Mouse (Mus musculus) heart, embryonic 10.5 days (tissue): ENCODE measurements around the gene Ctnnal1. TPM values are rescaled to one million over a fixed set of nuclear protein-coding genes. Genes with fewer than 3 reads are reported as not detected.

Experiments used
- DNase-seq: peaks from one replicate; pipeline ENCODE4 v3.0.0-alpha.2; 2017; ENCODE audit warnings: low spot score
- H3K27ac ChIP-seq: fragments of 300-500 bp; sonication (generic); 2 replicates; pipeline ENCODE4 v1.5.1; 2016; ENCODE audit warnings: mild to moderate bottlenecking
- H3K27me3 ChIP-seq: fragments of 300-500 bp; sonication (generic); 2 replicates; pipeline ENCODE4 v1.6.1; 2016; ENCODE audit warnings: mild to moderate bottlenecking; ENCODE audit not compliant: poor library complexity, insufficient read depth, severe bottlenecking
- H3K36me3 ChIP-seq: fragments of 300-500 bp; sonication (generic); 2 replicates; pipeline ENCODE4 v1.6.1; 2016; ENCODE audit warnings: mild to moderate bottlenecking, moderate library complexity
- H3K4me1 ChIP-seq: fragments of 300-500 bp; sonication (generic); 2 replicates; pipeline ENCODE4 v1.6.1; 2016; ENCODE audit warnings: mild to moderate bottlenecking
- H3K4me3 ChIP-seq: fragments of 300-500 bp; sonication (generic); 2 replicates; pipeline ENCODE4 v1.5.1; 2016; ENCODE audit warnings: mild to moderate bottlenecking, moderate library complexity
- H3K9me3 ChIP-seq: fragments of 300-500 bp; sonication (generic); 2 replicates; pipeline ENCODE4 v1.6.1; 2016; ENCODE audit warnings: mild to moderate bottlenecking, moderate library complexity
- WGBS: fragments of 180-500 bp; shearing (Covaris S2); methylation state at CpG from one replicate; pipeline ENCODE4 v1.1.7; 2016; 5-methylcytosine and 5-hydroxymethylcytosine counted together
- polyA plus RNA-seq: library from polyadenylated mRNA; unstranded; fragments of >200 nt; fragmentation: Nextera tagmentation; extraction: Ambion mirVana; gene quantifications from 2 replicates; pipeline ENCODE4 v1.2.1, GENCODE M21; 2016

The Ctnnal1 gene
- polyA plus RNA-seq = 18.2 and 23.2 TPM in 2 replicates

GRCm38 (mm10) chr4:56865003-56865511 lies at the start of gene Ctnnal1:
Ctnnal1 (minus strand) TSS chr4:56865188.
- H3K27ac ChIP-seq = peak within 1 kb of the TSS; percentile 88
- DNase-seq = peak; percentile 98
- no peaks in the 10 kb centered on the region for H3K36me3 ChIP-seq
- H3K4me1 ChIP-seq = peaks cover 19% of the 10 kb centered on the region
- H3K4me3 ChIP-seq = peak within 1 kb of the TSS; percentile 85
- under 1% methylated on average over 44 of the region's 45 CpGs for WGBS
- no peaks in the 10 kb centered on the region for H3K27me3 ChIP-seq
- no peaks in the 10 kb centered on the region for H3K9me3 ChIP-seq

- 96% methylated on average over 1 of the region's 1 CpGs for WGBS
- no peak for DNase-seq
- H3K9me3 ChIP-seq = no peaks in the 10 kb centered on the region
- H3K4me3 ChIP-seq = no peak overlapping the region
- no peak overlapping the region for H3K27ac ChIP-seq
- 0 out of 2 replicates have a peak, but pooled peaks cover 2% of the 10 kb centered on the region for H3K4me1 ChIP-seq
- no peaks in the 10 kb centered on the region for H3K27me3 ChIP-seq
- H3K36me3 ChIP-seq = peaks cover 67% of the 10 kb centered on the region
Measured at GRCm38 (mm10) chr4:56914761-56915160, 49.8 kb upstream of the Ctnnal1 start.

- no peak for DNase-seq
- Histone ChIP-seq H3K36me3 (peaks cover 69% of the 10 kb centered on the region), H3K27me3 (no peaks in the 10 kb centered on the region), H3K4me1 (0 out of 2 replicates have a peak, but pooled peaks cover 2% of the 10 kb centered on the region), H3K27ac (no peak overlapping the region), H3K4me3 (no peak overlapping the region), H3K9me3 (no peaks in the 10 kb centered on the region)
- 90% methylated on average over 6 of the region's 6 CpGs for WGBS
Measured at GRCm38 (mm10) chr4:56914338-56914737, 49.4 kb upstream of the Ctnnal1 start.

- Histone ChIP-seq H3K9me3 (no peaks in the 10 kb centered on the region), H3K4me3 (no peak overlapping the region), H3K27me3 (no peaks in the 10 kb centered on the region), H3K36me3 (peaks cover 72% of the 10 kb centered on the region), H3K27ac (no peak overlapping the region), H3K4me1 (0 out of 2 replicates have a peak, but pooled peaks cover 2% of the 10 kb centered on the region)
- DNase-seq = peak; percentile 51
- WGBS = 90% methylated on average over 7 of the region's 7 CpGs
Measured at GRCm38 (mm10) chr4:56912382-56913001, 47.5 kb upstream of the Ctnnal1 start.

- no peak for DNase-seq
- no peaks in the 10 kb centered on the region for H3K27me3 ChIP-seq
Measured at GRCm38 (mm10) chr4:56909568-56909967, 44.6 kb upstream of the Ctnnal1 start.

GRCm38 (mm10) chr4:56907671-56908070 lies 42.7 kb upstream of the Ctnnal1 start:
- no peaks in the 10 kb centered on the region for H3K27me3 ChIP-seq
- no peaks in the 10 kb centered on the region for H3K4me1 ChIP-seq
- 93% methylated on average over 5 of the region's 5 CpGs for WGBS
- no peaks in the 10 kb centered on the region for H3K9me3 ChIP-seq
- no peak overlapping the region for H3K27ac ChIP-seq
- H3K36me3 ChIP-seq = peaks cover 77% of the 10 kb centered on the region
- no peak for DNase-seq
- no peak overlapping the region for H3K4me3 ChIP-seq

More at GRCm38 (mm10) chr4:56909568-56909967, 44.6 kb upstream of the Ctnnal1 start:
- 0 out of 2 replicates have a peak, but pooled peaks cover 2% of the 10 kb centered on the region for H3K4me1 ChIP-seq
- peaks cover 69% of the 10 kb centered on the region for H3K36me3 ChIP-seq
- H3K27ac ChIP-seq = no peak overlapping the region
- no peaks in the 10 kb centered on the region for H3K9me3 ChIP-seq
- H3K4me3 ChIP-seq = no peak overlapping the region
- 84% methylated on average over 3 of the region's 3 CpGs for WGBS

- Histone ChIP-seq H3K4me1 (no peaks in the 10 kb centered on the region), H3K27ac (no peak overlapping the region), H3K9me3 (0 out of 2 replicates have a peak, but pooled peaks cover 2% of the 10 kb centered on the region), H3K27me3 (no peaks in the 10 kb centered on the region), H3K36me3 (peaks cover 82% of the 10 kb centered on the region), H3K4me3 (no peak overlapping the region)
- DNase-seq = no peak
- WGBS = 88% methylated on average over 3 of the region's 3 CpGs
Measured at GRCm38 (mm10) chr4:56906926-56907325, 41.9 kb upstream of the Ctnnal1 start.

- H3K36me3 ChIP-seq = peaks cover 79% of the 10 kb centered on the region
- H3K27ac ChIP-seq = no peak overlapping the region
- 0 out of 2 replicates have a peak, but pooled peaks cover 3% of the 10 kb centered on the region for H3K9me3 ChIP-seq
- no peak for DNase-seq
- no peaks in the 10 kb centered on the region for H3K27me3 ChIP-seq
- no peaks in the 10 kb centered on the region for H3K4me1 ChIP-seq
- 93% methylated on average over 5 of the region's 5 CpGs for WGBS
- H3K4me3 ChIP-seq = no peak overlapping the region
Measured at GRCm38 (mm10) chr4:56905507-56905906, 40.5 kb upstream of the Ctnnal1 start.

GRCm38 (mm10) chr4:56901671-56902070 lies 36.7 kb upstream of the Ctnnal1 start:
- H3K27me3 ChIP-seq = no peaks in the 10 kb centered on the region
- H3K36me3 ChIP-seq = peaks cover 87% of the 10 kb centered on the region
- peaks cover 9% of the 10 kb centered on the region; the same call in 1 of the 2 replicates for H3K4me1 ChIP-seq
- WGBS = 98% methylated on average over 2 of the region's 2 CpGs
- 0 out of 2 replicates have a peak, but pooled peaks cover 3% of the 10 kb centered on the region for H3K9me3 ChIP-seq
- H3K27ac ChIP-seq = no peak overlapping the region
- no peak overlapping the region for H3K4me3 ChIP-seq
- DNase-seq = no peak

GRCm38 (mm10) chr4:56899216-56899615 lies 34.2 kb upstream of the Ctnnal1 start:
- WGBS = 93% methylated on average over 8 of the region's 8 CpGs
- H3K36me3 ChIP-seq = peaks cover 82% of the 10 kb centered on the region
- no peak for DNase-seq
- no peaks in the 10 kb centered on the region for H3K27me3 ChIP-seq
- no peak overlapping the region for H3K4me3 ChIP-seq
- H3K9me3 ChIP-seq = 0 out of 2 replicates have a peak, but pooled peaks cover 3% of the 10 kb centered on the region
- H3K4me1 ChIP-seq = peaks cover 9% of the 10 kb centered on the region; the same call in 1 of the 2 replicates
- no peak overlapping the region for H3K27ac ChIP-seq

- H3K9me3 ChIP-seq = 0 out of 2 replicates have a peak, but pooled peaks cover 3% of the 10 kb centered on the region
- no peak overlapping the region for H3K27ac ChIP-seq
- DNase-seq = no peak
- H3K4me1 ChIP-seq = peaks cover 14% of the 10 kb centered on the region
- no peaks in the 10 kb centered on the region for H3K27me3 ChIP-seq
- H3K36me3 ChIP-seq = peaks cover 70% of the 10 kb centered on the region
- 81% methylated on average over 3 of the region's 3 CpGs for WGBS
- H3K4me3 ChIP-seq = no peak overlapping the region
Measured at GRCm38 (mm10) chr4:56897511-56897910, 32.5 kb upstream of the Ctnnal1 start.

- Histone ChIP-seq H3K27ac (no peak overlapping the region), H3K4me1 (peaks cover 23% of the 10 kb centered on the region), H3K4me3 (no peak overlapping the region), H3K36me3 (peaks cover 60% of the 10 kb centered on the region), H3K27me3 (no peaks in the 10 kb centered on the region), H3K9me3 (no peaks in the 10 kb centered on the region)
- WGBS = 91% methylated on average over 3 of the region's 3 CpGs
- no peak for DNase-seq
Measured at GRCm38 (mm10) chr4:56894196-56894595, 29.2 kb upstream of the Ctnnal1 start.

- 74% methylated on average over 6 of the region's 6 CpGs for WGBS
Measured at GRCm38 (mm10) chr4:56892501-56893115, 27.6 kb upstream of the Ctnnal1 start.

More at GRCm38 (mm10) chr4:56892501-56893115, 27.6 kb upstream of the Ctnnal1 start:
- Histone ChIP-seq H3K4me3 (no peak overlapping the region), H3K27me3 (no peaks in the 10 kb centered on the region), H3K4me1 (peaks cover 14% of the 10 kb centered on the region), H3K9me3 (no peaks in the 10 kb centered on the region), H3K36me3 (peaks cover 59% of the 10 kb centered on the region), H3K27ac (0 out of 2 replicates have a peak overlapping the region, but pooled peaks have one; percentile 22)
- DNase-seq = no peak
